Mouse (Mus musculus) frontal cortex, postnatal 25 days (tissue): ENCODE measurements at regions not wholly inside any gene's neighbourhood (a gene's known extent, or its start where the extent isn't known, plus 50 kb on each side); places are given as distances from the start of the nearest gene placed in this dataset.

ENCODE experiments used
- DNase-seq, 2 experiments: peaks; one replicate each; pipeline ENCODE4 v3.0.0; 2022; ENCODE audit warnings: low spot score in 2 of 2

DNA sequence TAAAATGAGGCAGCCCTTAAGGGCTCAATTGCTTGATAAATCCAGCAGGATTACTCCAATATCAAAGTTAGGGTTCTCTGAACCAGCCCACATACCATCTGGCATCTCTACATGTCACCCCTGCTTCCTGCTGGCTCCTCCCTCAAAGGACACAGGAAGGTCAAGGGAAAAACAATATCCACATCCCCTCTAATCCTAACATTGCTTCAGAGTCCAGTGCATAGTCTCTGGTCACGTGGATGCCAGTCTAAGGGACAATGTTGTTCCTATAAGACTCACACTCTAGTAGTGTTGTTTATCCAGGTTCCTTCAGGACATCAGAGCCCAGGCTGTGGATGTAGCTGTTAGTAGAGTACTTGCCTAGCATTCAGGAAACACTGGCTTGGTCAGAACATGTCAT lies 124.9 kb upstream of the Foxa2 start:
- no peak for DNase-seq

DNA sequence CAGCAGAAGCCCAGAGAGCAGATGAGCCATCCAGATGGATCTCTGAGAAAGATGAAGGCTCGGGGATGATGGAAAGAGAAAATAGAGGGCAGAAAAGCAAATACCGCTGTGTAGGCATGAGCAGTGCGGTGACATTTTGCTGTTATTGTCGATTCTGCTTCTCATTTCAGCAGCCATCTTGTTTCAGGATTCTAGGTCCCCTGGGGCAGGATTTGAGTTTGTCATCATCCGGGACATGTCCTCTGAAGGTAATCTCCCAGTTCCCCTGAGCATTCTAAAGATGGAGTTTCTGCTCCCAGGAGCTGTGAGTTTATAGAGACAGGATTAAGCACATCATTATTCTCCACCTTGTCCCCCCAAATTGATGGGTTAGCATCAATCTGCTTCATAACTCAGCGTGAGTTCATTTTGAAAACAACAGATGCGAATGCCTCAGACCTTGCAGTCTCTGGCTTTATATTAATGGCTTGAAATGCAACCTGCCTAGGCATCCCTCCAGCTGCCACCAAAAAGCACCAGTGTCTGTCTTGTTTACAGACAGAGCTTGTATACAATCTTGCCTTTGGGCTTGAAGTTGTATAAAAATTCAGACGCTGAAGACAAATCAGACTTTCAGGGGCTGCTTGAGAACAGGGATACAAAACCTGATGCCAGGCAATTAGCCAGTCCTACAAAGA lies 128.6 kb upstream of the Foxa2 start:
- no peak for DNase-seq

DNA sequence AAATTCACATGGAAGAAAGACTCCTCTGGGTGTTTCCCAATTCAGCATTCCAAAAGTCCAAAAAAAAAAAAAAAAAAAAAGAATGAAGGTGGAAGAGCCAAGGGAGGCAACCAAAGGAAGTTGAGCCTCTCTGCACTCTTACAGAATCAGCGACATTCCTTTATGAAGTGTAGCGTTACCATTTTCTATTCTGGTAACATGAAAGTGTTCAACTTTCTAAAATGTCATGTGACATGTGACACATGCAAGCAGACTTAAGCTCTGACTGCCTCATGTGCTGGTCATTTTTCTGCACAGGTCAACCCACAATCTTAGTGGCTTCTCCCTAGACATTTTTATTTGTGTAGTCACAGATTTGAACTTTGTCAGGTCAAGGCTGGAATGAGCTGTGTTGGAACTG lies 133.5 kb upstream of the Foxa2 start:
- DNase-seq, result no peak

DNA sequence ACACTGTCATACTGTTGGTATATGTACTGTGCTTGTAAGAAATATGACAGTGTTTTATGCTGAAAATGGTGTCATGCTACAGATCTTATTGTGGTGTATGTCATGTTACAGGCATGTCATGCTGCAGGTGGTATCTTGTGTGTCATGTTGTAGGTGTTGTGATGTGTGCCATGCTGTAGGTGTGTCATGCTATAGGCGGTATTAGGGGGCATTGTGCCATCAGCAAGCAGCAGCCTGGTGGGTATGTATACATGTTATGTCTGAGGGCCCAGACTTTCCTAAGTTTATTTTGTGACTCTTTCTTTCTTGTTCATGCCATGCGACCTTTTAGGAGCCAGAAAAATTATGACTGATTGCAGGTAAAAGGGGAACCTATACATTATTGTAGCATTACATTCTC lies 134.7 kb upstream of the Foxa2 start:
- no peak for DNase-seq

DNA sequence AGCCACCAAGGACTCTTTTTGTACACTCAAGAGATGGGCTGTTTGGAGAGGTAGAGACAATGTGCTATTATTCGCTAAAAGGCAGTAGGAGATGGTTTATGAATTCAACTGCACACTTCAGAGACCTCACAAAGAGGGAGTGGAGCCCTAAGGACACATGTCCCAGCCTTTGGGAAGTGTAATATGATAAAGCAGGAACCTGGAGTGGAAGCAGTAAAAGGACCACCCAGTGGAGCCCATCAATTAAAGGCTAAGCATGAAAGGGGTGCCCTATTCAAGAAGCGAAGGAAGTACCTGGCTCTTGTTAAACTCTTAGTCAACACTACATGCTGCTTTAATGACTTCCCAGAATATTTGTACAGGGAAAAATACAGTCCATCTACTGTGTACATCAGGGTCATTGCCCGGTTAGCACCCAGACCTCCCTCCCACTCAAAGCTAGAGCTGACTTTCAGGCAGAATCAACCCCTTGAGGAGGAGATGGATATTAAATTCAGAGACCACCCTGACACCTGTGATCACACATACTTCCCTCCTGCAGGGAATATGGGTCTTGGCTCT lies 135.8 kb upstream of the Foxa2 start:
- DNase-seq, result no peak

GRCm38 (mm10) chr2:148184801-148185212 lies 138.0 kb upstream of the Foxa2 start:
- no peak for DNase-seq

GRCm38 (mm10) chr2:148186363-148186991 lies 139.7 kb upstream of the Foxa2 start:
- DNase-seq, result no peak

DNA sequence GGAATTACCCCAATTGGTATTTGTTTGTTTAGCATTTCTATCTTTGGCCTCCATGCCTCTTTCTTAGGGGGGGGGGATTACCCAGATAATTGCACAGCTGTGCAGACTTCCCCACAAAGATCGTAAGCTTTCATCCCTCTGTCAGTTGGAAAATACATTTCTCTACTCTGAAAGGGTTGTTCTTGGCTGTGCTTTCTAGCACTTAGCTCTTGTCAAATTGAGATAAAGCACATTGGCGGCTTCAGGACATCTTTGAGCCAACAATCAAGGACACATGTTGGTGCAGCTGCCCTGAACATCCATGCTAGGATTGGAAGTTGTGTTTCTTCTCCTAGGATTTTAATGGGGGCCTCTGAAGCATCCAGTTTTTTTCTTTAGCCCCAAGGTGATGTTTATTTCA lies 142.1 kb upstream of the Foxa2 start:
- no peak for DNase-seq

DNA sequence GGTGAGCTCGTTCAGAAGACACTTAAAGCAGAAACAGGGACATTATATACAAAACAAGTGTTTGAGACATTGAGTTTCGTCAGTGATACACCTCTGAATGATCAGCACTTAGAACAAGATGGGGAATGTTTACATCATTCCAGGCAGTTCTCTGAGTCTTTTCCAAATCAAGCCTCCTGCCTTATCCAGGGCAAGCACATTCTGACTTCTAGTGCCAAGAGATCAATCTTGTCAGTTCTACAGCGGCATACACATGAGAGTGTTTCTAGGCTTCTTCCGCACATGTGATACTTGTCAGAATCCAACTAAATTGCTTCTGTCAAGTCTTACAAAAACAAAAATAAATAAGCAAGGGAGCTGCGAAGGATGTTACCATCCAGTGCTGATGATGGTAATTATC lies 142.5 kb upstream of the Foxa2 start:
- no peak for DNase-seq

DNA sequence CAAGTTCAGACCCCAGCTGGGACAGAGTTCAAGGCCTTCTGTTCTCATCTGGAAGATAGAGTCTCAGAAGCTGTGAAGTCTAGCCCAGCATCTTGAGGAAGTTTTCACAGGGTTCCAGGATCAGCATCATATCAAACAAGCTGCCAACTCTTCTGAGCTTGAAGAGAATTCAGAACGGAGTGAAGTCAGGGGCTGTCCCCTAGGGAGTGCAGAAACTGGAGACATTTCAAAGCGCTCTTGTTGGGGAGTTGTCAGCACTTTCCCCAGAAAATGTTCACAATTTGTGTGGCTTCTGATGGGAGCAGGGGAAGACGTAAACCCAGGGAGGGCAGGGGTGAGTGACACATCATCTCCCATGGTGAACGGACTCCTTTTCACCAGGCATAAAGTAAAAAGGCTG lies 146.2 kb upstream of the Foxa2 start:
- no peak for DNase-seq

GRCm38 (mm10) chr2:148197375-148198015 lies 150.7 kb upstream of the Foxa2 start:
- no peak for DNase-seq

DNA sequence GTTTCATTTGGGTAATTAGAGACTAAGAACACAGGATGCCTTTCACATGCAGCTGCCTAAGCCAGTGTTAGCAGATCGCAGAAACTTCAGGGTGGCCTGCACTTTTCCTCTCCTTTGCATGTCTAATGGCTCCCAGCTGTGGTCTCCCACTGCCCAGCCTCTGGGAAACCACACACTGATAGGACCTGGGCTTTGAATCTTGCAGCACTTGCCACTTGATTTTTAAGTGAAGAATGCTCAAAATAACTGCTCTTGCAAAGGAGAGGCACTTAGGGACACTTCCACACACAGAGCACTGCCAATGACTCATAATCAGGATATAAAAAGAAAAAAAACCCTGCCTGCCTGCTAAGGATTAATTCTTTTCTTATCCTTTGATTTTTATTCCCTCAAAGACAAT lies 159.9 kb upstream of the Foxa2 start:
- no peak for DNase-seq

DNA sequence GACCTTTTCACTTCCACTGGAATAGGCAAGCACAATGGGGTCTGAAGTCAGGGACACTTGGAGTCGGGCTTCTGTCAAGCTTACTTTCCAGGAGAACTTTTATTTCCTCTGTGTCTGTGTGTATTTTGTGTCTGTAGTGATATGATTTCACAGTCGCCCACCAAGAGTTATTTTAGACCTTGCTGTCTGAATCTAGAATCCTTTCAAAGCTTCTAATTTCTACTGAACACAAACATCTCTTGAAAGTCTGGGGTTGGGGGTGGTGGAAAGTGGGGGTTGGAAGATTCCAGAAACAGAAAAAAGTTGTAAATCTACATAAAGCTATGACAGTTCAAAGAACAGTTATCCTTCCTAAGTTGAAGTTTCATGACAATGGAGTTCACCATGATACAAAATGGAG lies 164.0 kb upstream of the Foxa2 start:
- no peak for DNase-seq

DNA sequence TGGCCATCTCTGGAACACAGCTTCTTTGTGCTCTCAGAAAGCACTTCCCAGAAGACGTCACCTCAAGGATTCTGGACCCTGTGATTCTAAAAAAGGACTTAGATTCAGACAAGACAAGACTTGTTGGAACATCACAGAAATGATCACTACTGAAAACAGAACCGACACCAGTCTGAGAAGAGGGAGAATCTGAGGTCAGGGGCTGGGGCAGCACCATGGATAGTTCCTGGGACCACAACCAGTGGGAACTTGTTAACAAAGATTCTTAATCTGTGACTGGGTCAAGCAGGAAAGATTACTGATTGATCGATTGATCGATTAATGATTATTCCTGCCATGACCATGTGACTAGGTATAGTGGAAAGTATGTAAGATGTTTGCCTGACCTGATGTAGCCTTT lies 170.4 kb upstream of the Foxa2 start:
- no peak for DNase-seq

- no peak for DNase-seq
Measured at GRCm38 (mm10) chr2:148233691-148234300, 161.3 kb upstream of the Sstr4 start.

DNA sequence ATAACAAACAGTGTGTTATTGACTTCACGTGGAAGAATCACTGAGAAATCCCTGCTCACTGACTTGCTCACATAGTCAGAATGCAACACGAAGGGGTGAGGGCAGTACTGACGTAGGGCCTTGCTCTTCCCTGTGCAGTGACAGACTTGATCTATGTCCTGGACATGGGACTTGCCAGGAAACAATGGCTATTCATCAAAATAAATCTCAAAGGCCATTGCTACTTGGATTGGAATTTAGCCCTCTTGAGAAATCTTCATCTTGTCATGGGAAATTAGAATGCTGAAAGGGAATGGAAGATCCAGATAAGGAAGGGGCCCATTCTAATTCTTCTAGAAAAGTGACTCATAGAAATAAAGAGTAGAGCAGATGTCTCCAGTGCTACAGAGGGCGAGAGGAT lies 158.0 kb upstream of the Sstr4 start:
- no peak for DNase-seq

DNA sequence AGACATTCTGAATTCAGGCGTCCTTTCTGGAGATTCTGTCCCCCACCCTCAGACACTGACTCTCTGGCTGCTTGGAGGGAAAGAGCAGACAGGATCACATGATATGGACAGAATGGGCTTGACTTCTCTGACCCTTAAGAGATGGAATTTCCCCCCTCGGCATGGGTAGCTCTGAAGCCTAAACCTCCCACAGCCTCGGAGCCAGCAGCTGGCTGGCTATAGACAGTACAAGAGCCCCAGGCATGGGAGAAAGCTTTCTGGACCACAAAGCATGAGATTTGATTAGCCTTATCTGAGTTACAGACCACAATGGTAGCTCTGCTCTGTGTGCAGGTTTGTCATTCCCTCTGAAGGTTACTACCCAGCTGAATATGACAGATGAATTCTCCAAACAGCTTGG lies 156.1 kb upstream of the Sstr4 start:
- DNase-seq, result no peak

DNA sequence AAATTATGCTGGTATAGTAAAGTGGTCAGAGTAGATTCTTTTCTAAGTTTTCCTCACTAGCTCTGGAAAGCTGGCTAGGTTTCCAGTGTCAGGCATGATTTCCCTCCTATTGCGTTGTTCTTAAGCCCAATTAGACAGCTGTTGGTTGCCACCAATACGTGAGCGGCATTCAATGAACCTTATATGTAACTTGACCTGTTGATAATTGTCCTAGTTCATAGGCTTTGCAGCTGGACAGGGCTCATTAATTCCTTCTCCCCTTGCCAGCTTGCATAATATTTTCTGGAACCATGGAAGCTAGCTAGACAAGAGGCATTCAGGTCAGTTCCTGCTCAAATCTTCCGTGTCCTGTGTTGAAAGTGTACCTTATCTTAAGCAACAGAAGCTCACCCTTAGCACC lies 152.9 kb upstream of the Sstr4 start:
- no peak for DNase-seq

GRCm38 (mm10) chr2:148245575-148245974 lies 149.6 kb upstream of the Sstr4 start:
- DNase-seq, result no peak

GRCm38 (mm10) chr2:148250902-148251301 lies 144.2 kb upstream of the Sstr4 start:
- DNase-seq, result no peak

- no peak for DNase-seq
Measured at GRCm38 (mm10) chr2:148255662-148256061, 139.5 kb upstream of the Sstr4 start.

DNA sequence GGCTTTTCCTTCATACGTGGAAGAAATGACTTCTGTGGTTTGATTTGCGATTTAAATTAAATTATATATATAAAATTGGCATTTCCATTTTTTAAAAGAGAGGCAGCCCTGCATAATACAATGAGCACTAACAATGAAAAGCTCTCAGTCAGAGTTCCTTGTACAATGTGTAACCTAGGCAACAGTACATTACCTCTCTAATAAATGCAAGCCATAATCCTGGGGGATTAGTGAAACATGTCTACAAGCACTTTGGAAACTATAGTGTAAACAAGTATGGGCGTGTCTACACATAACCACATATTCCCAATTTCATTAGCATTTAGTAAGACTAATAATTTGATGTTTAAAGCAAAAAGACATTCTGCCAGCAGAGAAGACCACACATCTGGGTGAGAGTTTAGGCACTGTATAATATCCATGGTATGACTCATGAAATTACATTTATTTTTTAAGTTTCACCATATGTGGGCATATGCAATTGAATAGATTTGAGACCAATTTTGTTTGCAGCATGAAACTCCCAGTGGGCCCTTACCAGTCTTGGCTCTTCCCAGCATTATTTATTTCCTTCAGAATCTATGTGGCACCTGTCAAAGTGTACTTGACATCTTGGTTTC lies 130.9 kb upstream of the Sstr4 start:
- DNase-seq, result no peak
